Mouse (Mus musculus) adrenal gland, postnatal 25 days (tissue): ENCODE data around the gene Sub1. TPM values are rescaled to one million over a fixed set of nuclear protein-coding genes. Genes with fewer than 3 reads are reported as not detected.
A peak's percentile ranks its signal among the peaks of the same experiment; 100 is the strongest.

ENCODE experiments used
- DNase-seq: peaks from one replicate; pipeline ENCODE4 v3.0.0; 2021; ENCODE audit warnings: mixed read lengths
- total RNA-seq: library from RNA; stranded (reverse); gene quantifications from 2 replicates; pipeline ENCODE4 v1.2.3, GENCODE M21; 2021

Gene Sub1
- total RNA-seq, 1 experiment from 2014 or later = 209 TPM

DNA sequence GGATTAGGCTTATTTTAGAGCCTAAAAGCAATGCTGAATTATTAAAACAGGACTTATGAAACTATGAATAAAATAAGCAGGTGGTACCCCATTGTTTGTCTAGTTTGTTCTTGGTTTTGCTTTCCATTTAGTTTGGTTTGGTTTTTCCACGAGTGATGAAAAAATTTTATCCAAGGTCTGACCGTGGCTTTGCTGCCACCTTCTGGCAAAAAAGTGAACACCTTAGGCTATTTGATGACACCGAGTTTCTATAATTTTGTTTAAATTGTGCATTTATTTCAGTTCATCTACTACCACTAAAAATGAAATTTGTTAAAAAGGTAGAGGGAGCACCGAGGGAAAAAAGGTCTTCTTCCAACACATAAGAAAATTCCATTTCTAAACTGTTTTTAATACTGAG is 30.4 kb downstream of the Sub1 start:
- peak; percentile 40 for DNase-seq

DNA sequence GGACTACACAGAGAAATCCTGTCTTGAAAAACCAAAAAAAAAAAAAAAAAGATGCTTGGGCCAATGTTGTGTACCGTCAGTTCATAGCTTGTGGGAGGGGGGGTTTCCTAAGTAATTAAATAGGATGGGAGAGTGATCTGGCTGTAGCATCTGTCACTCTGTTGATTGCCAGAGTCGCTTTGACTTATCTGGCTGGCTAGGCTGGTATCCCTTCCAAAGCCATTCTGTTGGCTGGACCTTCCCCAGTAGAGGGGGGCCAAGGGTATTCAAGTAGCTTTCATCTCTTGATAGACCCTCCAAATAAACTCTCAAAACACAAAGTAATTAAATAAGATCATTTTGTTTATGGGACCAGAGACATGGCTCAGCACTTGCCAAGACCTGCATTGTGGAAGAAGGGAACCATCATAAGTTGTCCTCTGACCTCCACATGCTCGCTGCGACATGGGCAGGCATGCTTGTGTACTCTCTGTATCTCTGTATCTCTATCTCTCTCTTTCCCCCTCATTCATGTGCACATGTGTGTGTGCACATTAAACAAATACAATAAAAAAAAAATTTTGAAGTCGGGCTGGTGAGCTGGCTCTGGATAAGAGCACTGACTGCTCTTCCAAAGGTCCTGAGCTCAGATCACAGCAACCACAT is 31.5 kb downstream of the Sub1 start:
- no peak for DNase-seq

DNA sequence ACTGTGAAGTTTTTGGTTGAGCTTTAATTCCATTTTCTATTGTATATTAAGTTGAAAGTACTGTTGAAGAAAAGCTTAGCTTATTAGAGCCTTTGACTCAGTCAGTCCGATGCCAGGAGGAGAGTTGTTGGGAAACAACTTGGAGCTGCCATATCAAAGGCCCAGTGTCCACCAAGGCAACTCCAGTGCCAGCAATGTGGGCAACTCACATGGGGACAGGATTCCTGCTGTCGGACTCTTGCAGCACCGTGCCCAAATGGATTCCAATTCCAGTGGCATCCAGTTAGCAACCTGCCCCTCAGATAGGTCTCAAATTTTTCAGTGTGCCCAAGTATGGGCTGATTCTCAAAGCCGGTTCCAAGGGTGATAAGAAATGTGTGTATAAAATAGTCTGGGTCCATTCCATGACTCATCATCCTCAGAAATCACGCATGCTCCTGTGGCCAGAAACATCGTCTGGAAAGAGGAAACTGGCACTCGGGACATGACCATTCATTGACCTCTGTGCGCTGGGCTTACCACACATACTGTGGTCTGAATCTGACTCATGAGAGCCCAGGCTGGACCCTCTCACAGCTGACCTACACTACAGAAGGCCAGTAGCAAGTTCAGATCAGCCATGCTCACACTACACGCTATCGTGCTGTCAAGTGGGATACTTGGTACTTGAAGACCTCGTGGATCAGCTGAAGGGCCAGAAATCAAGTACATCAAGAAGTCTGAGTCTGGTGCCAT is 32.8 kb downstream of the Sub1 start:
- DNase-seq = peak; percentile 10

DNA sequence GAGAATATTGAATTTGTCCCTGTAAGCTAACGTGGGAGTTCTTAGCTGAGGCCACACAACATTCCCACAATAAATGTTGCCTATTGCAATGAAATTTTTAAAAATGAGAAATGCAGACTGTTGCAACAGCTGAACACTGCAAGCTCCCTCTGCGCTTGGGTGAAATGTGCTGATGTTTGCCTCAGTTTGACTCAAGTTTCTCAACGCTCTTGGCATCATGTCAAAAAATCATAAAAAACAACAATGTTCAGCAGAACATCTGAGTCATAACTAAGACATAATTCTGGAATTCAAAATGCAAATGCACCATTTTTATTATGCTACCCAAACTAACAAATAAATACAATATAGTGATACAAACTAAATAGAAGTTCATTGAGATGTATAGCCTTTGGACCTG is 37.1 kb downstream of the Sub1 start:
- DNase-seq = no peak

DNA sequence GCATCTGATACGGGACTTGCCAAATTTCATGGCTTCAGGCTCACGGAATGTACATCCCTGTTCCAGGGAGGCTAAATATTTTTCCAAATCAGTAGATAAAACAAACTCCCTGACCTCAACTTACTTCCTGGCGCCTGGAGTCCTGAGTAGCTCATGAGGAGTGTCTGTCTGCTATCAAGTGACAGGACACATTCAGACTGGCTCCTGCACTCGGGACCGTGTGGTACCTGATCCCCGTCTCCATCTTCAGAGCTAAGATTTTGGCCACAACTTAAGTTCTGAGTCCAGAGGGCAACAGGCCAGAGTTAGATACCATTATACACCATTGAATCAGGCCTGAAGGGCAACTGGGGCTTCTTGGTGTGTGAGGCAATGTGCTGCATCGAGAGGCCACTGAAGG is 40.7 kb downstream of the Sub1 start:
- no peak for DNase-seq

DNA sequence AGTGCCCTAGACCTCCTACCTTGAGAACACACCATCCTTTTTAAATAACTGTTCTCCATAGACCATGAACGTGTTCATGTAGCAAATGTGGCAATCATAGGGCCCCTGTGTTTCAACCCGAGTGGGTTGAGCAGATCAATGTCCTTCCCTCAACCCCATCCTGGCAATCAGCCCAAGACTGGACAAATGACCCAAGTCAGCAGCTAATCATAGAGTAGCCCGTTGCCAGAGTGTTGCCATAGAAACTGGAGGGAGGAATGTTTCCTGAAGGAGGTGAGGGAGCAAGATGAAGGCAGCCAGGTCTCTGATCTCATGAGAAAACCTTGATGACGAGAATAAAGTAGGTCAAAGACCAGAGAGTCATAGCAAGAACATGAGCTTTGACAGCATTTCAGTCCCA is 42.6 kb downstream of the Sub1 start:
- peak; percentile 16 for DNase-seq

DNA sequence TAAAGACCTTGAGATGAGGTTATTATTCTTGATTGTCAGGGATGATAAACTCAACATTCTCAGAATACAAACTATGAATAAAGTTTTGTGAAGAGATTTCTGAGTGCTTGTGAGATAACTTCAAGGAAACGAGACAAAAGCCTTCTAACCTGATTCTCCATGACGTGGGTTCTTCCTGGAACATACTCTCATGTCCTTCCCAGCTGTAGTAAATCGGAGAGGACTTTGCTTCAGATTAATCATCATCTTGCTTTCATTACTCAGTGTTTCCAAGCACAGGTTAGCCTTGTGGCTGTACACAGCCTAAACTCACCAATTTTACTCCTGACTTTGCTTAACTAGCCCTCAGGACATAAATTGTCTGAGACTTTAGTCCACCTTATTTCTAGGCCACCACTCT is 44.6 kb downstream of the Sub1 start:
- DNase-seq = no peak

DNA sequence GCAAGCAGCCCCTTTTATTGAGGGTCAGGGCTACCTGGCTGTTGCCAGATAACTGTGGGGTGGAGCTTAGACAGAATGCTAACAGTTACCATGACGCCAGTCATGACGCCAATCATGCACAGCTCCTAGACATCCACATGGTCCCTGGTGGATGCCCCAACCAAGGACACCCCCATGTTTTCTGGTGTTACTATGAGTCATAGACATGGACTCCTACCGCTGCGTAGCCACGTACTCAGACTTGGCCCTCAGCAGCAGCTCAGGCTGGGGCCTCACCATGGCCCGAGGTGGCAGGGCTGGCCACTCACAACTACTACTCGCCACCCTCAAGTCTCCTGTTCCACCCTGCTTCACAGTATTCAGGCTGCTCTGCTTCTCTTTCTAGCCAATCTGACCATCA is 45.6 kb downstream of the Sub1 start:
- DNase-seq = no peak

DNA sequence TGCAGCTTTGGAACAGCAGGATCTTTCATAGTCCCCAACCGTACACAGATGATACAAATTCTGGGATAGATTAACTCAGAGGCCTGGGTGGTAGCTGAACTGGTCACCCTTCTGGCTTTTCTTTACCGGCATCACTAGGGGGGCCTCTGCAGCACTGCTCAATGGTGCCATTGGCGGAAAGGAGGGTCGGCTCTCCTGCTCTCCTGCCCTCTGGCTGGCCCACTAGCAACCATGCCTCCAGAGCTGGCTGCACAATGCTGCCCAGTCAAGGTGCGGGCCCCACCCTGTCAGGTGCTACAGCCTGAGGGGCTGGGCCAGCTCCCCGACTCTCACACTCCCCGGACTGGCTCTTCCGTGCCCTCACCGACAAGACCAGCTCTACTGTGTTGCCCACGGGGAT is 46.6 kb downstream of the Sub1 start:
- no peak for DNase-seq

DNA sequence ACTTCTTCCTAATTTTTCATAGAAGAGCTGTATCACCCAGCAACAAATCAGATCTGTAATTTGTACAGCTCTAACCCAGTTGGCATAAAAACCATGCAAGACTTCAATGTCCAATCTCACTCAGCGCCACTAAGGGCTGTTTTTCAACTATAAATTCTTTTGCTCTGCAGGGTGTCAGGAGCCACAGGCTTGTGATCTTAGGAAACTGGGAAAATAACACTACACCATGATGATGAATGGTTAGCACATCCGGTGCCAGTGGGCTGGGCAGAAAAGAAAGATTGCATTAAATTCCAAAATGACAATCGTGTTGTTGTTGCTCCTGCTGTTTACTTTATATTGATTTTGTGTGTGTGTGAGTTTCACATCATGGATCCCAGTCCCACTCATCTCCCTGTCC is 47.3 kb downstream of the Sub1 start:
- no peak for DNase-seq

DNA sequence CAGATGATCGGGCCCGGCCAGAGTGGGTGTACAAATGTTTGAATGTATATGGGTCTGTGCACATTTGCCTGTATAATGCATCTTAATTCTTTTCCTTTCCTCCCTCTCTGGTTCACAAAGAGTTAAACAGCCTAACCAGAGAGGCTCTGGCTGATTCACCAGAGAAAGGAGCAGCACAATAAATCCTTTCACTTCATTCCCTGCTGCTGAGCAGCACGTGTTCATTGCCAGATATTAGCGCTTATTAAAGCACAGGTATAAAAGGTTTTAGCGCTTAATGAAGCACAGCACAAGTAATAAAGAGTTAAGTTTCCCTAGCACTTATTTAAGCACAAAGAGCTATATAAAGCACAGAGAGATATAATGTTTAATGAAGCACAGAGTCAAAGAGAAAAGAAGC is 55.9 kb downstream of the Sub1 start:
- no peak for DNase-seq

Other genes starting within 250 kb of the Sub1 start
- 11.2 and 13.5 TPM in 2 replicates for gene Npr3, start 89.7 kb downstream of the Sub1 start, total RNA-seq
- gene Zfr, start 120.8 kb upstream of the Sub1 start, total RNA-seq = 145 and 150 TPM in 2 replicates
- gene Mtmr12, start 208.0 kb upstream of the Sub1 start, total RNA-seq = 15.7 and 23.0 TPM in 2 replicates